Mouse (Mus musculus): Measurements from ENCODE around the gene 2310011J03Rik.

DNA sequence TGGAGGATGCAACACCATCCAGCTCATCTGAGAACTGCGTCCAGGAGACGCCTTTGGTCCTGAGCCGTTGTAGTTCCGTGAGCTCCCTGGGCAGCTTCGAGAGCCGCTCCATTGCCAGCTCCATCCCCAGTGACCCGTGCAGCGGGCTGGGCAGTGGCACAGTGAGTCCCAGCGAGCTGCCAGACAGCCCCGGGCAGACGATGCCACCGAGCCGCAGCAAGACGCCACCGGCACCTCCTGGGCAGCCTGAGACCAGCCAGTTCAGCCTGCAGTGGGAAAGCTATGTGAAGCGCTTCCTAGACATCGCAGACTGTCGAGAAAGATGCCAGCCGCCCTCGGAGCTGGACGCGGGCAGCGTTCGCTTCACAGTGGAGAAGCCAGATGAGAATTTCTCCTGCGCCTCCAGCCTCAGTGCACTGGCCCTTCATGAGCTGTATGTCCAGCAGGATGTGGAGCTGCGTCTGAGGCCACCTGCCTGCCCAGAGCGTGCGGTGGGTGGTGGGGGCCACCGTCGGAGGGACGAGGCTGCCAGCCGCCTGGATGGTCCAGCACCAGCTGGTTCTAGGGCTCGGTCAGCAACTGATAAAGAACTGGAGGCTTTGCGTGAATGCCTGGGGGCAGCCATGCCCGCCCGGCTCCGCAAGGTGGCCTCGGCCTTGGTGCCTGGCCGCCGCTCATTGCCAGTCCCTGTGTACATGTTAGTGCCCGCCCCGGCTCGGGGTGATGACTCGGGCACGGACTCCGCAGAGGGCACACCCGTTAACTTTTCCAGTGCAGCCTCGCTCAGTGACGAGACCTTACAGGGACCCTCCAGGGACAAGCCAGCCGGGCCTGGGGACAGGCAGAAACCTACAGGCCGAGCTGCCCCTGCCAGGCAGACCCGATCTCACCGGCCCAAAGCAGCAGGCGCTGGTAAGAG, 7.5 kb downstream of the 2310011J03Rik start:
- TF ChIP-seq POLR2A (IDR thresholded peaks at IDR 0.05; ENCODE audit: borderline replicate concordance, control insufficient read depth, low read depth, low read length), result no peak
- no peak for TF ChIP-seq CTCF (IDR thresholded peaks at IDR 0.05; ENCODE audit: control insufficient read depth, insufficient read depth, low read length)

All from bone marrow, adult 2 months (tissue).